ENCODE assay signal across 26 mouse cellular contexts in the genomic region with DNA sequence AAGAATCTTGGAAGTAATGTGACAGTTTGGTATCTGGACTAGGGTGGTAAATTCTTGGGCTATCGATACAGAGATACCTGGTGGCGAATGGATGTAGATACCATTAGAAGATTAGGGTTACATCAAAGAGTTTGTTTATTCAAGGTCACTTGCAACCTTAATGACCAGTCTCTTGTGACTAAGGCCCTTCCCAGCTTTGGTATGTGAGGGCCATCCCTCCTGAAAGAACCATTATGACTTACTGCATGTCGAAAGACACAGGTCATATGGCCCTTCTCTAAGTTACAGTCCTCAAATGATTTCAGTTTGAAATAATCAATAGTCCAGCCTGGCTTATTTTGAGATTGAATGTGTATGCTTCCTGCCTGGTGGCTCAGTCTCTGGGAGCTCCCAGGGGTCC. TPM values are rescaled to one million over a fixed set of nuclear protein-coding genes. Genes with fewer than 3 reads are reported as not detected.
"Had no signal": no experiment of that assay in that cellular context is flagged by ENCODE, and none has a peak within 500 bp of the region (broad histone marks: within the 10 kb centered on the region; RNA-seq: fewer than 3 reads in every experiment).

No protein-coding gene starts in this region.

- H3K36me3 ChIP-seq: limb, embryonic 10.5 days; limb, embryonic 12.5 days; limb, embryonic 13.5 days; limb, embryonic 15.5 days; liver, embryonic 12.5 days; liver, embryonic 13.5 days; liver, embryonic 15.5 days; lung, embryonic 15.5 days; midbrain, embryonic 10.5 days; midbrain, embryonic 12.5 days; midbrain, embryonic 13.5 days; midbrain, embryonic 15.5 days; neural tube, embryonic 12.5 days had no signal

- H3K27me3 ChIP-seq: limb, embryonic 15.5 days; liver, embryonic 12.5 days; liver, embryonic 13.5 days; liver, embryonic 15.5 days; lung, embryonic 15.5 days; midbrain, embryonic 12.5 days; midbrain, embryonic 13.5 days; midbrain, embryonic 15.5 days; neural tube, embryonic 12.5 days had no signal

- H3K4me1 ChIP-seq: limb, embryonic 12.5 days; limb, embryonic 13.5 days; limb, embryonic 15.5 days; liver, embryonic 12.5 days; liver, embryonic 13.5 days; liver, embryonic 15.5 days; lung, embryonic 15.5 days; megakaryocyte, embryonic 14.5 days; midbrain, embryonic 12.5 days; midbrain, embryonic 13.5 days; midbrain, embryonic 15.5 days; neural tube, embryonic 12.5 days had no signal

- H3K9me3 ChIP-seq: limb, embryonic 10.5 days; limb, embryonic 12.5 days; limb, embryonic 13.5 days; limb, embryonic 15.5 days; liver, embryonic 12.5 days; liver, embryonic 13.5 days; liver, embryonic 15.5 days; lung, embryonic 15.5 days; megakaryocyte, embryonic 14.5 days; midbrain, embryonic 10.5 days; midbrain, embryonic 12.5 days; midbrain, embryonic 13.5 days; midbrain, embryonic 15.5 days; neural tube, embryonic 12.5 days had no signal

- H3K27ac ChIP-seq: limb, embryonic 10.5 days; limb, embryonic 12.5 days; limb, embryonic 13.5 days; limb, embryonic 15.5 days; liver, embryonic 12.5 days; liver, embryonic 13.5 days; liver, embryonic 14.5 days; liver, embryonic 15.5 days; lung, embryonic 15.5 days; macrophage; midbrain, embryonic 10.5 days; midbrain, embryonic 12.5 days; midbrain, embryonic 13.5 days; midbrain, embryonic 15.5 days; neural tube, embryonic 12.5 days had no signal

- H3K4me3 ChIP-seq: limb, embryonic 10.5 days; limb, embryonic 12.5 days; limb, embryonic 13.5 days; limb, embryonic 15.5 days; liver, embryonic 12.5 days; liver, embryonic 13.5 days; liver, embryonic 15.5 days; lung, embryonic 15.5 days; megakaryocyte, embryonic 14.5 days; midbrain, embryonic 10.5 days; midbrain, embryonic 12.5 days; midbrain, embryonic 13.5 days; midbrain, embryonic 15.5 days; myocyte; neural tube, embryonic 12.5 days had no signal

- H3K4me2 ChIP-seq: limb, embryonic 12.5 days; limb, embryonic 13.5 days; limb, embryonic 15.5 days; liver, embryonic 11.5 days; liver, embryonic 12.5 days; liver, embryonic 13.5 days; liver, embryonic 15.5 days; lung, embryonic 14.5 days; lung, embryonic 15.5 days; midbrain, embryonic 11.5 days; midbrain, embryonic 12.5 days; midbrain, embryonic 13.5 days; midbrain, embryonic 15.5 days; neural tube, embryonic 12.5 days had no signal

- ATAC-seq: liver, embryonic 12.5 days; liver, postnatal 0 days; lung, postnatal 0 days; midbrain, embryonic 13.5 days; midbrain, embryonic 15.5 days; midbrain, embryonic 16.5 days had no signal

- H3K9ac ChIP-seq: limb, embryonic 12.5 days; limb, embryonic 13.5 days; limb, embryonic 15.5 days; liver, embryonic 12.5 days; liver, embryonic 13.5 days; liver, embryonic 14.5 days; liver, embryonic 15.5 days; liver, postnatal 0 days; lung, embryonic 14.5 days; lung, embryonic 15.5 days; midbrain, embryonic 12.5 days; midbrain, embryonic 13.5 days; midbrain, embryonic 15.5 days; neural tube, embryonic 12.5 days had no signal

RNA-seq across cellular contexts. Expression of a gene that starts 5.4 kb away (rescaled TPM):
- polyA plus RNA-seq: liver, adult 2 months; liver, embryonic 15.5 days; liver, embryonic 16.5 days; liver, postnatal 0 days; lung, postnatal 0 days; macrophage; midbrain, embryonic 10.5 days; midbrain, embryonic 11.5 days; midbrain, embryonic 12.5 days; myocyte; neural tube, embryonic 11.5 days had no signal
